Mouse (Mus musculus) embryonic facial prominence, embryonic 12.5 days (tissue): Measurements from ENCODE around the gene Chmp5. TPM values are rescaled to one million over a fixed set of nuclear protein-coding genes. Genes with fewer than 3 reads are reported as not detected.
A peak's percentile ranks its signal among the peaks of the same experiment; 100 is the strongest.

Experiments used
- ATAC-seq: fragments of 200-750 bp; cut with Nextera tagmentation; 2 replicates; pipeline ENCODE4 v1.8.0; 2017; ENCODE audit not compliant: insufficient number of reproducible peaks, insufficient read depth, low FRiP score, low TSS enrichment
- H3K27ac ChIP-seq: fragments of 300-500 bp; sonication (generic); 2 replicates; pipeline ENCODE4 v1.5.1; 2016; ENCODE audit warnings: mild to moderate bottlenecking
- H3K27me3 ChIP-seq: fragments of 300-500 bp; sonication (generic); 2 replicates; pipeline ENCODE4 v1.6.1; 2016; ENCODE audit warnings: mild to moderate bottlenecking, moderate library complexity
- H3K36me3 ChIP-seq: fragments of 300-500 bp; sonication (generic); 2 replicates; pipeline ENCODE4 v1.6.1; 2016; ENCODE audit warnings: mild to moderate bottlenecking
- H3K4me1 ChIP-seq: fragments of 300-500 bp; sonication (generic); 2 replicates; pipeline ENCODE4 v1.6.1; 2016
- H3K4me2 ChIP-seq: fragments of 300-500 bp; sonication (generic); replicated peaks from 2 replicates; pipeline ENCODE4 v1.6.1; 2016; ENCODE audit warnings: mild to moderate bottlenecking, moderate library complexity
- H3K4me3 ChIP-seq: fragments of 300-500 bp; sonication (generic); 2 replicates; pipeline ENCODE4 v1.5.1; 2016; ENCODE audit warnings: mild to moderate bottlenecking
- H3K9ac ChIP-seq: fragments of 300-500 bp; sonication (generic); 2 replicates; pipeline ENCODE4 v1.6.1; 2016; ENCODE audit warnings: mild to moderate bottlenecking, moderate library complexity
- H3K9me3 ChIP-seq: fragments of 300-500 bp; sonication (generic); 2 replicates; pipeline ENCODE4 v1.6.1; 2016; ENCODE audit warnings: mild to moderate bottlenecking, moderate library complexity
- WGBS: fragments of 180-500 bp; shearing (Covaris S2); methylation state at CpG from one replicate; pipeline ENCODE4 v1.1.7; 2016; 5-methylcytosine and 5-hydroxymethylcytosine counted together
- polyA plus RNA-seq: library from polyadenylated mRNA; unstranded; fragments of >200 nt; fragmentation: Nextera tagmentation; extraction: Ambion mirVana; gene quantifications from 2 replicates; pipeline ENCODE4 v1.2.1, GENCODE M21; 2016

The Chmp5 gene
- 105 and 110 TPM in 2 replicates for polyA plus RNA-seq

DNA sequence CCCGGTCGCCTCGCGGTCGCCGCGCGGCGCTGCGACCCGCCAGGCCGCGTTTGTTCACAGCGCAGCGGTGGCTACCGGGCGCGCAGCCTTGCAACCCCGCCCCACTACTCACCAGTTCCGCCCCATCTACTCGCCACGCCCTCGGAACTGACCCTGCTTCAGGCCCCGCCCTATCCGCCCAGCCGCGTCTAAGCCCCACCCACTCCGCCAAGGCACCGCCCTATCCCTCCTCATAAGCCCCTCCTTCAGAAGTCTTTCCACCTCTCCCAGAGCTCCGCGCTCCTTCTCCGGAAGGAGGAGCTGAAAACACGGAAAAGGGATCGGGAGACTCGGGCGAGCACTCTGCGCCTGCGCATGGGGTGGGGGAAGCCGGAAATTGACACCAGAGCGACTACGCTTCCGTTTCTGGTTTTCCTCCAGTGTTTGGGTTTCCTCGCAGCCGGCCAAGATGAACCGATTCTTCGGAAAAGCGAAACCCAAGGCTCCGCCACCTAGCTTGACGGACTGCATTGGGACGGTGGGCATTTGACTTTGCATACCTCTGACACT, at the start of gene Chmp5, which contains the start of gene Bag1:
Gene Chmp5, plus strand, starts transcription at position 248 of the 549 bp plus-strand sequence.
Gene Bag1, minus strand, starts transcription at position 135 of the 549 bp plus-strand sequence.
- Histone ChIP-seq H3K27ac (peak within 1 kb of the TSS; percentile 83), H3K9me3 (no peaks in the 10 kb centered on the region), H3K9ac (peak within 1 kb of the TSS; percentile 90), H3K4me1 (peaks cover 20% of the 10 kb centered on the region), H3K27me3 (no peaks in the 10 kb centered on the region), H3K4me3 (peak within 1 kb of the TSS; percentile 88), H3K36me3 (peaks cover 43% of the 10 kb centered on the region), H3K4me2 (peak within 1 kb of the TSS; percentile 89)
- 1% methylated on average over 50 of the region's 50 CpGs for WGBS
- ATAC-seq = peak; percentile 96

DNA sequence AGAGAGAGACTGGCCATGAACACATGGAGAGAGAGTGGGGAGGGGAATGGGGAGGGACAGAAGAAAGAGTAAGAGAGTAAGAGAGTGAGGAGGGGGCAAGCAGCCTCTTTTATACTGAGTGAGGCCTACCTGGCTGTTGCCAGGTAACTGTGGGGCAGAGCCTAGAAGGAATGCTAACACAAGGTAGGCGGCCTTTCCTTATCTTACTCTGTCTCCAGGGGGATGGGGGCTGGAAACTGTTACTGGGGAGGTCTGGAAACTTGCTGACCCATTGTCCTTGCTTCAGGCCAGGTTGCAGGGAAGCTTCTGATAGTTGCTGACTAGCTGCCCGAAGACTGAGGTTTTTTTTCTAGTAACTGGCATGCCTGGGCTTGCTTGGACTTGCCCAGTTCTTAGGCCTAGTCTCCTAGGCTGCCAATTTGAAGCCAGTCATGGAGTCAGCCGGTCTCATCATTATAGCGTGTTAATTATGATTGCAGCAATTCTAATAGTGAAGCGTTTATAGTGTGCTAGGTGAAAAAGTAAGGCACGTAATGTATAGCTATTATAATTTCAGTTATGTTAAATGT, 49.6 kb upstream of the Chmp5 start:
- H3K9me3 ChIP-seq = no peaks in the 10 kb centered on the region
- H3K9ac ChIP-seq = no peak overlapping the region
- no peaks in the 10 kb centered on the region for H3K36me3 ChIP-seq
- no peak overlapping the region for H3K27ac ChIP-seq
- no peak for ATAC-seq
- no peaks in the 10 kb centered on the region for H3K4me1 ChIP-seq
- no peaks in the 10 kb centered on the region for H3K27me3 ChIP-seq
- no peak overlapping the region for H3K4me3 ChIP-seq
- 78% methylated on average over 6 of the region's 6 CpGs for WGBS
- H3K4me2 ChIP-seq = no peak overlapping the region

DNA sequence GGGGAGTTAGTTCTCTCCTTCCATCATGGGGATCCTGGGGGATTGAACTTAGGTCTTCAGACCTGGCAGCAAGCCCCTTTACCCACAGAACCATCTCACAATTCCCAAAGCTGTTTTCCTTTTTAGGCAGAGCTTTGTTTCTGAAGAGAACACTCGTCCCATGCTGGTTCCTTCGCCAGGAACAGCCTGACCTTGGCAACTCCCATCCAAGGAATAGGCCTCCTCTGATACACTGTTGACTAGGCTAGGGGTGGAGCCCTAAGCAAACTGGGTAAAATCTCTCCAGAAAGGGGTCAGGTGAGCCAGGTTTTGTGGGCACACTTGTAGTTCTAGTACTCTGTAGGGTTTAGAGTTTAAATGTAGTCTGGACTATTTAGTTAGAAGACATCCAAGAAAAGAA, 48.9 kb upstream of the Chmp5 start:
- 69% methylated on average over 2 of the region's 2 CpGs for WGBS
- H3K4me2 ChIP-seq = no peak overlapping the region
- no peaks in the 10 kb centered on the region for H3K9me3 ChIP-seq
- no peaks in the 10 kb centered on the region for H3K36me3 ChIP-seq
- no peak overlapping the region for H3K4me3 ChIP-seq
- no peaks in the 10 kb centered on the region for H3K27me3 ChIP-seq
- no peaks in the 10 kb centered on the region for H3K4me1 ChIP-seq
- no peak overlapping the region for H3K27ac ChIP-seq
- ATAC-seq = no peak
- no peak overlapping the region for H3K9ac ChIP-seq

DNA sequence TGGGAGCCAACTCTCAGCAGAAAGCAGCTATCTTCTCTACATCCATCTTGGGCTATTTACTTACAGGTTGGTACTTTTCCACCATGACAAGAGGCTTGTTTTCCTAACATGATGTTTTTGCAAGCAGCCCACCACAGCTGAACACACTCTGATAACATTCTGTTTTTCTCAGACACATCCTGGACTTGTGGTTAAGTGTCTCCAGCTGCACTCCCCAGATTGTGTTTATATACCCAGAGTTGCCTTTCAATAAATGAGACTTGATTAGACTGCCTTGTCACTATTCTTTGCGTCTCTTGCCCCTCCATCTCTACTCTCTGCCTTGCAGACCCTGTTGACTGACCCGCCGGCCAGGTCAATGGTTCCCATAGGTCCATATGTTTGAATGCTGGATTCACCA, 48.1 kb upstream of the Chmp5 start:
- Histone ChIP-seq H3K27ac (no peak overlapping the region), H3K36me3 (no peaks in the 10 kb centered on the region), H3K27me3 (no peaks in the 10 kb centered on the region), H3K9me3 (no peaks in the 10 kb centered on the region), H3K4me2 (no peak overlapping the region), H3K4me1 (no peaks in the 10 kb centered on the region), H3K9ac (no peak overlapping the region), H3K4me3 (no peak overlapping the region)
- WGBS = 92% methylated on average over 3 of the region's 3 CpGs
- no peak for ATAC-seq

DNA sequence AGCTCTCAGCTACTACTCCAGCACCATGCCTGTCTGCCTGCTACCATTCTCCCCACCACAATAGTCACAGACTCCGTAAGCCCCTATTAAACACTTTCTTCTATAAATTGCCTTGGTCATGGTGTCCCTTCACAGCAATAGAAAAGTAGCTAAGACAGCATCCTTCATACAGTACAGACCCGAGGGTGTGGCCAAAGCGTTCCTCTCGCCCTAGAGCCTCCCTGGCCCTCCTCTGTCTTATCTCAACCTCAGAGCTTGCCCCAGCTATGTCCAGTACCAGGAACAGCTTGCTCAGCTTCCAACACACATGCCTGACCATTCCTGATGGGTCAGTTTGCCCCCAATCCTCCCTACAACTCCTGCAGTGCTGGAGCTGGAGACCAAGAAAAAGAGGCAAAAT, 47.6 kb upstream of the Chmp5 start:
- ATAC-seq = no peak
- H3K27ac ChIP-seq = no peak overlapping the region
- no peaks in the 10 kb centered on the region for H3K4me1 ChIP-seq
- H3K9me3 ChIP-seq = no peaks in the 10 kb centered on the region
- WGBS = 86% methylated on average over 4 of the region's 4 CpGs
- H3K27me3 ChIP-seq = no peaks in the 10 kb centered on the region
- no peak overlapping the region for H3K4me2 ChIP-seq
- H3K4me3 ChIP-seq = no peak overlapping the region
- no peak overlapping the region for H3K9ac ChIP-seq
- H3K36me3 ChIP-seq = no peaks in the 10 kb centered on the region

DNA sequence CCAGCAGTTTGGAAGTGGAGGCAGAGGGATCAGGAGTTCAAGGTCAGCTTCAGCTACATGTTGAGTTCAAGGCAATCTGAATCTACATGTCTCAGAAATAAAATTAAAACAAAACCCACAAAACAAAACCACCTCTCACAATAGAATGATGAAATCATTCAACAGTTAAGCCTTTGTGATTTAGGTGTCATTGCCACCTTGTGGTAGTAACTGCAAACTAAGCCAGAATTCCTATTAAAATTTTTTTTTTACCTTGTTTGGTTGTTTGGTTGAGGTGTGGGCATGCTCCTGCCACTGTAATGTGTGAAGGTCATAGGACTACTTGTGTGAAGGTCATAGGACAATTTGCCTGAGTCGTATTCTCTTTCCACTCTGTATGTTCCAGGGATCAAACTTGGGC, 41.9 kb upstream of the Chmp5 start:
- Histone ChIP-seq H3K4me2 (no peak overlapping the region), H3K36me3 (no peaks in the 10 kb centered on the region), H3K4me3 (no peak overlapping the region), H3K4me1 (no peaks in the 10 kb centered on the region), H3K9ac (no peak overlapping the region), H3K27ac (no peak overlapping the region), H3K27me3 (no peaks in the 10 kb centered on the region), H3K9me3 (no peaks in the 10 kb centered on the region)
- no peak for ATAC-seq
- WGBS = 28% methylated on average over 1 of the region's 1 CpGs

DNA sequence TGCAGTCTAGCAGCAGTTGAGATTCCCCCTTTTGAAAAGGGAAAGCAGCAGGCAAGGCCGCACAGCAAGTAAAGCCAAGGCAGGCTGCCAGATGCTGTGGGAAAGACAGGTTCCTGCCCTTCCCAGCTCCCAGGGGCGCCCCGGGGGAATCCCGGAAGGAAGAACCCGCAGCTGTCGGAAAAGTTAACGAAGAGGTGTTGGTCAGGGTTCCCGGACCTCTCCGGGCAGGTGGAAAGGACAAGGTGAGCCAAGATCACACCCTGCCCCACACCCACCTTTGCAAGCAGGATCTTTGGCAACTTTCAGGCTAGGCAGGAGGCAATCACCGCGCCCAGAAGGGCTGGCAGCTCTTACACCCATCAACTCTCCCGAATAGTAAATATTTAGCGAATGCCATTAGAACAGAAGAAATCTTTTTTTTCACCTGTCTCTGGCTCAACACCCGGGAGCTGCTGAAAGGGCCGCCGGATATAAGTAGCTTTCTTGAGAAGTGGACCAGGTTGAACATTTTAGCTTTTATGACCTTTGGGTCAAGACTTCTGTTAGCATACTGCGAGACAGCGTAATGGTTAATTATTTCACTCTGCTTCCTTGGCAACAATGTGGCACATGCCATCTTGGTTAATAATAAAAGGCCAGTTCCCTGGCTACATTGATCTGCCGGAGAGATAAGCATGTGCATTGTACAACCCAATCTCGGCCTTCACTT, 39.8 kb upstream of the Chmp5 start:
- 46% methylated on average over 20 of the region's 20 CpGs for WGBS
- H3K27ac ChIP-seq = no peak overlapping the region
- ATAC-seq = no peak
- no peaks in the 10 kb centered on the region for H3K27me3 ChIP-seq
- H3K9me3 ChIP-seq = no peaks in the 10 kb centered on the region
- no peak overlapping the region for H3K9ac ChIP-seq
- no peak overlapping the region for H3K4me3 ChIP-seq
- H3K4me1 ChIP-seq = no peaks in the 10 kb centered on the region
- H3K4me2 ChIP-seq = no peak overlapping the region
- H3K36me3 ChIP-seq = no peaks in the 10 kb centered on the region

DNA sequence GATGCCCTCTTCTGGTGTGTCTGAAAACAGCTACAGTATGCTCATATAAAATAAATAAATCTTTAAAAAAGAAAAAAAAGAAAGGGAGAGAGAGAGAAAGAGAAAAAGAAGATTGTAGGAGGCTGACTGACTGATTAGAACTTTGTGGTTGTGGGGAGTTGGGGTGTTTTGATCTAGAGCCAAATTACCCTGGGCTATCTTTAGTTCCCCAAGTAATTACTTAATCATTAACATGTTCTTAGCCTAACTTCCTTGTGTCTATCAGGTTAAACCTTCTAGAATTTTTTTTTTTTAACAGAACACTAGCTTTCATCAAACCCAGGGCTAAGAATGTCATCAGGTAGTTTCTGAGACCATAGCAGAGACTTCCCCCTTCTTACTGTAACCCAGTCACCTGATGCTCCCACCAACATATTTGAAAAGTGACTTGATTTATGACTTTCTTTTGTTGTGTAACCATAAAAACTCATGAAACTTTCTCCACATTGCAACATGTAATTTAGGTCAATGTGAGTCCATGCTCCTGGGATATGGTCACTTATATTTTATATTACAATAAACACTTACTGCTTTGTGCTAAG, 33.8 kb upstream of the Chmp5 start:
- Histone ChIP-seq H3K9ac (no peak overlapping the region), H3K4me1 (no peaks in the 10 kb centered on the region), H3K36me3 (no peaks in the 10 kb centered on the region), H3K27me3 (no peaks in the 10 kb centered on the region), H3K27ac (no peak overlapping the region), H3K4me3 (no peak overlapping the region), H3K9me3 (no peaks in the 10 kb centered on the region), H3K4me2 (no peak overlapping the region)
- ATAC-seq = no peak

DNA sequence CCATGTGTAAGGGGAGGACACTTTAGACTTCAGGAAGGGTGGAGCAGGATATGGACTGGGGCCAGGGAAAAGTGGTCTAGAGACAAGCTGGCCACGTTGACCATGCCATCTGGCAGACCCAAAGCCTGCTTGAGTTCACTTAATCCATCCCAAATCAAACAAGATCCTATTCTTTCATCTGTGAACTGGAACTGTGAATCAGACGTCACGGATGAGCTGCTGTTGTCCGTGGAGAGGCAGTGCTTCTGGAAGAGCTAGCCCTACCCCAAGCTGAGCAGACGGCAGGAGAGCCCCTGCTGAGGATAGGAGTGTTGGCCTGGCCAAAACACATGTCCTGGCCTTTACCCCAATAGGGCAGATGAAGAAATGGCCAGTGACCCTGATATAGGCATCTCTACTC, 32.3 kb upstream of the Chmp5 start:
- H3K36me3 ChIP-seq = no peaks in the 10 kb centered on the region
- no peaks in the 10 kb centered on the region for H3K9me3 ChIP-seq
- no peak overlapping the region for H3K9ac ChIP-seq
- ATAC-seq = no peak
- no peak overlapping the region for H3K4me2 ChIP-seq
- H3K4me1 ChIP-seq = no peaks in the 10 kb centered on the region
- no peak overlapping the region for H3K27ac ChIP-seq
- no peak overlapping the region for H3K4me3 ChIP-seq
- no peaks in the 10 kb centered on the region for H3K27me3 ChIP-seq
- WGBS = 82% methylated on average over 5 of the region's 5 CpGs

DNA sequence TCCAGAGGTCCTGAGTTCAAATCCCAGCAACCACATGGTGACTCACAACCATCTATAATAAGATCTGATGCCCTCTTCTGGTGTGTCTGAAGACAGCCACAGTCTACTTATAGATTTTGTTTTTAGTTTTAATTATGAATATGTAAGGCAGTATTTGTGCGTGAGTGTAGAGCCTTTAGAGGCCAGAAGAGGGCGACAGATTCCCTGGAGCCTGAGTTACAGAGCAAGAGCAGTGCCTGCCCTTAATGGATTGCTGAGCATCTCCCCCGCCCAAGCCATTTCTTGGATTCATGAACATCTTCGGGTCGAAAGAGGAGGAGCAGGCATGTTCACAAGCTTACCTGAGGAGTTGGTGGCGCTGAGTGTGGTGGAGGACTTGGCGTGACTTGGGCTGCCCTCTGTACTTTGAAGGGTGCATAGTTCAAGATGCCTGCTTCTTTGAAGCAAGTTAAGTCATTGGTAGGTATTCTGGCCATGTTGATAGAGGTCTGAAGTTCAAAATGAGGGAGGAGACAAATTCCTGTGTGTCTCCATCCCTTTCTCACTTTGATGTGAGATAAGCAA, 31.5 kb upstream of the Chmp5 start:
- H3K27ac ChIP-seq = no peak overlapping the region
- H3K4me1 ChIP-seq = no peaks in the 10 kb centered on the region
- WGBS = 92% methylated on average over 7 of the region's 7 CpGs
- H3K27me3 ChIP-seq = no peaks in the 10 kb centered on the region
- no peaks in the 10 kb centered on the region for H3K9me3 ChIP-seq
- no peak for ATAC-seq
- H3K36me3 ChIP-seq = no peaks in the 10 kb centered on the region
- no peak overlapping the region for H3K4me2 ChIP-seq
- no peak overlapping the region for H3K4me3 ChIP-seq
- no peak overlapping the region for H3K9ac ChIP-seq

DNA sequence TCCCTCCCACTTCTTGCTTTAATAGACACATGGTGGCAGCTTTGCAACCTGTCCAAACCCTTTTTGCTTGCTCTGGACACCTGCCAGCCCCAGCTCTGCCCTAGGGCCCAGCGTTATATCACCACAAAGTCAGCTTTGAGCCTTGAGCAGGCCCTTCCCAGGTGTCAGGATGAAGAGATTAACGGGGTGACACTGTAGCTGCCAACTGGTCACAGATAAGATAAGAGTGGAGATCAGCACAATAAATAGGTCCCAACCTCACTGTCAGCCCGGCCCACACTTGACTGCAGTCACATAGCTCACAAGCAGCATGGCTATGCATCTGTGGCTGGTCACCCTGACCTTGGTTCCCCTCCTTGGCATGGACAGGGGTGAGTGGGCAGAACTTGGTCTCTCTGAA, 28.4 kb upstream of the Chmp5 start, which contains the start of gene Spink4:
Gene Spink4, plus strand, starts transcription at position 268 of the 400 bp plus-strand sequence.
- Histone ChIP-seq H3K9me3 (no peaks in the 10 kb centered on the region), H3K27me3 (no peaks in the 10 kb centered on the region), H3K27ac (no peak within 1 kb of the TSS), H3K4me1 (no peaks in the 10 kb centered on the region), H3K4me2 (no peak within 1 kb of the TSS), H3K4me3 (no peak within 1 kb of the TSS), H3K9ac (no peak within 1 kb of the TSS), H3K36me3 (no peaks in the 10 kb centered on the region)
- ATAC-seq = no peak
- WGBS = 72% methylated on average over 3 of the region's 3 CpGs

DNA sequence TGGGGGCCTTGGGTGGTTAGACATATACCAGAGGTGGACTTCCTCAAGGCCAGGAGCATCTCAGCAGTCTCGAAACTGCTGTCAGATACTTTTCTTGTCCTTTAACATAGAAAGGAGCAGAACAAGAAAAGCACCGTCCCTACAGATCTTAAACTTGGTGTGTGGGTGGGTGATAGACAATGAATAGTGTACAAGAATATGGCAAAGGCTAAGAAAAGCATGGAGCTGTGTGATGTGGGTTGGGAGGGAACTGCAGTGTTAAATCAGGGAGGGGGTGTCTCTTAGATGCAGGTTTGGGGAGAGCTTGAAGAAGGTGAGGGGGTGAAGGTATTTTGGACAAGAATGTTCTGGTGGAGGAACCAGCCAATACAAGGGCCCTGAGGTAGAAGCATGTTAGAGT, 27.6 kb upstream of the Chmp5 start:
- Histone ChIP-seq H3K9ac (no peak overlapping the region), H3K4me2 (no peak overlapping the region), H3K27ac (no peak overlapping the region), H3K9me3 (no peaks in the 10 kb centered on the region), H3K27me3 (no peaks in the 10 kb centered on the region), H3K4me1 (no peaks in the 10 kb centered on the region), H3K36me3 (no peaks in the 10 kb centered on the region), H3K4me3 (no peak overlapping the region)
- ATAC-seq = no peak
- 80% methylated on average over 2 of the region's 2 CpGs for WGBS
